Mouse (Mus musculus): ENCODE results near the gene 1700018G05Rik. TPM values are rescaled to one million over a fixed set of nuclear protein-coding genes. Genes with fewer than 3 reads are reported as not detected.
"Not testable (repeated sequence)": the region's sequence is repeated elsewhere in the genome, so short reads cannot be mapped to it uniquely, and the experiment has no call there.

1700018G05Rik gene
- total and polyA plus RNA-seq, 2 experiments from 2014 or later = not detected

GRCm38 (mm10) chrX:102934395-102934764, 6.2 kb downstream of the 1700018G05Rik start:
- Histone ChIP-seq H3K9ac (replicated peaks; ENCODE audit: low read length) (no peak overlapping the region; the same call in 1 of the 2 replicates), H3K4me3 (ENCODE audit: low read length) (peak overlapping the region; percentile 45), H3K36me3 (ENCODE audit: insufficient read depth, low read length) (no peaks in the 10 kb centered on the region), H3K27me3 (ENCODE audit: insufficient read depth, low read length) (no peaks in the 10 kb centered on the region; the same call in 1 of the 2 replicates), H3K4me1 (ENCODE audit: insufficient read depth, low read length) (no peaks in the 10 kb centered on the region), H3K9me3 (ENCODE audit: low read length) (no peaks in the 10 kb centered on the region), H3K4me2 (ENCODE audit: low read depth, low read length) (peak overlapping the region; percentile 65), H3K27ac (no peak overlapping the region)
- ATAC-seq (no peak; the same call in 1 of the 2 replicates), DNase-seq (ENCODE audit: low spot score) (no peak)
- TF ChIP-seq CTCF (IDR thresholded peaks at IDR 0.05; ENCODE audit: low read depth) = no peak
- WGBS = 61% methylated on average over 8 of the region's 8 CpGs

GRCm38 (mm10) chrX:102936743-102937142, 8.6 kb downstream of the 1700018G05Rik start:
- DNase-seq (ENCODE audit: low spot score) (no peak), ATAC-seq (no peak)
- 84% methylated on average over 5 of the region's 5 CpGs for WGBS
- no peak overlapping the region for H3K4me2 ChIP-seq (ENCODE audit: low read depth, low read length)
- H3K27me3 ChIP-seq (ENCODE audit: insufficient read depth, low read length) = no peaks in the 10 kb centered on the region; the same call in 1 of the 2 replicates
- H3K9ac ChIP-seq (replicated peaks; ENCODE audit: low read length) = no peak overlapping the region
- no peak for TF ChIP-seq CTCF (IDR thresholded peaks at IDR 0.05; ENCODE audit: low read depth)
- H3K4me1 ChIP-seq (ENCODE audit: insufficient read depth, low read length) = no peaks in the 10 kb centered on the region
- no peak overlapping the region for H3K4me3 ChIP-seq (ENCODE audit: low read length)
- no peak overlapping the region for H3K27ac ChIP-seq
- H3K36me3 ChIP-seq (ENCODE audit: insufficient read depth, low read length) = no peaks in the 10 kb centered on the region
- H3K9me3 ChIP-seq (ENCODE audit: low read length) = no peaks in the 10 kb centered on the region

- not testable (repeated sequence) for H3K4me2 ChIP-seq (ENCODE audit: low read depth, low read length); H3K9me3 ChIP-seq (ENCODE audit: low read length); H3K9ac ChIP-seq (replicated peaks; ENCODE audit: low read length); H3K36me3 ChIP-seq (ENCODE audit: insufficient read depth, low read length); DNase-seq (ENCODE audit: low spot score); H3K27me3 ChIP-seq (ENCODE audit: insufficient read depth, low read length); ATAC-seq; H3K27ac ChIP-seq; H3K4me1 ChIP-seq (ENCODE audit: insufficient read depth, low read length); H3K4me3 ChIP-seq (ENCODE audit: low read length)
- 92% methylated on average over 11 of the region's 11 CpGs for WGBS
These were observed 22.0 kb downstream of the 1700018G05Rik start for GRCm38 (mm10) chrX:102950136-102950535.

DNA sequence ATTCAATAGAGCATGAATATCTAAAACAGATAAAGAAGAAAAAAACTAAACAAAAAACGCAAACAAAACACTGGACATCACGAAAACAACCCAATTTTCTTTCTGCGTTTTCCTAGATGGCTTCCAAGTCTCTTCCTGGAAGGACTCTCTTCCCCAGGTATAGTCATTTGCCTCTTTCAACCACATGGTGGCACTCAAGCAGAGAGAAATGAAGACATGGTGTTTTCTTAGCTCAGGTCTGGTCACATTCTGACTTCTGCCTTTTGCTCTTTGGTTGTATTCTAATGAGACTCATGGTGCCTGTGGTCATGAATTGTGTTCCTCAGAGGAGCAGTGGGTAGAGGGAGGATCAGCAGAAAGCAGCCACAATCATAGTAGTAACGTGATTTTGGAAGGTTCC, 30.7 kb downstream of the 1700018G05Rik start:
- Histone ChIP-seq H3K9me3 (ENCODE audit: low read length) (no peaks in the 10 kb centered on the region), H3K4me2 (ENCODE audit: low read depth, low read length) (no peak overlapping the region), H3K27me3 (ENCODE audit: insufficient read depth, low read length) (no peaks in the 10 kb centered on the region), H3K27ac (no peak overlapping the region), H3K36me3 (ENCODE audit: insufficient read depth, low read length) (no peaks in the 10 kb centered on the region), H3K4me1 (ENCODE audit: insufficient read depth, low read length) (no peaks in the 10 kb centered on the region), H3K4me3 (ENCODE audit: low read length) (no peak overlapping the region), H3K9ac (replicated peaks; ENCODE audit: low read length) (no peak overlapping the region)
- peak; percentile 69 for TF ChIP-seq CTCF (IDR thresholded peaks at IDR 0.05; ENCODE audit: low read depth)
- WGBS = 40% methylated on average over 4 of the region's 4 CpGs
- DNase-seq (ENCODE audit: low spot score) (peak; percentile 61), ATAC-seq (no peak)

DNA sequence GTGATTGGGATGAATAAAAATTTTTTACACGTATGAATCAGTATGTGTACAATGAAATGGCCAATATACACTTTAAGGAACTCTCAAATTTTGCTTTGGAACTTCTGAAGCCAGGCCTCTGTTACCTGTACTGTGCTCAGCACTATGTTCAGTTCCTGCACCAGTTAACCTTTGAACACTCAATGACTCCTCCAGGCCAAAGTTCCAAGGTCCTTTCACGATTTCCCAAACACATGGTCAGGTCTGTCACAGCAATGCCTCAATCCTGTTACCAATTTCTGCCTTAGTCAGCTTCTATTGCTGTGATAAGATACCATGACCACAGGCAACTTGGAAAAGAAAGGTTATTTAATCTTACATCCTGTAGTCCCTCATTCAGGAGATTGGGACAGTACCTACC, 32.4 kb downstream of the 1700018G05Rik start:
- ATAC-seq (no peak), DNase-seq (ENCODE audit: low spot score) (no peak)
- no peak overlapping the region for H3K4me3 ChIP-seq (ENCODE audit: low read length)
- no peaks in the 10 kb centered on the region for H3K4me1 ChIP-seq (ENCODE audit: insufficient read depth, low read length)
- H3K36me3 ChIP-seq (ENCODE audit: insufficient read depth, low read length) = no peaks in the 10 kb centered on the region
- no peak overlapping the region for H3K9ac ChIP-seq (replicated peaks; ENCODE audit: low read length)
- WGBS = 66% methylated on average over 2 of the region's 2 CpGs
- H3K27ac ChIP-seq = no peak overlapping the region
- H3K4me2 ChIP-seq (ENCODE audit: low read depth, low read length) = no peak overlapping the region
- no peaks in the 10 kb centered on the region for H3K27me3 ChIP-seq (ENCODE audit: insufficient read depth, low read length)
- no peak for TF ChIP-seq CTCF (IDR thresholded peaks at IDR 0.05; ENCODE audit: low read depth)
- H3K9me3 ChIP-seq (ENCODE audit: low read length) = no peaks in the 10 kb centered on the region

Other genes with a start within 250 kb of the 1700018G05Rik start
- gene Gm3880, start 241.4 kb upstream of the 1700018G05Rik start, total RNA-seq (2014; rRNA removed) = not detected in 2 replicates
- gene Gm3880, start 241.4 kb upstream of the 1700018G05Rik start, polyA plus RNA-seq (2015; fragmentation: Nextera tagmentation; extraction: Ambion mirVana) = not detected in 2 replicates
- not detected in 2 replicates for gene Gm9112, start 220.7 kb upstream of the 1700018G05Rik start, total RNA-seq (2014; rRNA removed)
- not detected in 2 replicates for gene Gm9112, start 220.7 kb upstream of the 1700018G05Rik start, polyA plus RNA-seq (2015; fragmentation: Nextera tagmentation; extraction: Ambion mirVana)
- not detected in 2 replicates for gene Dmrtc1b, start 220.5 kb upstream of the 1700018G05Rik start, total RNA-seq (2014; rRNA removed)
- not detected in 2 replicates for gene Dmrtc1b, start 220.5 kb upstream of the 1700018G05Rik start, polyA plus RNA-seq (2015; fragmentation: Nextera tagmentation; extraction: Ambion mirVana)
- not detected in 2 replicates for gene Dmrtc1c1, start 125.4 kb upstream of the 1700018G05Rik start, total RNA-seq (2014; rRNA removed)
- gene Dmrtc1c1, start 125.4 kb upstream of the 1700018G05Rik start, polyA plus RNA-seq (2015; fragmentation: Nextera tagmentation; extraction: Ambion mirVana) = not detected in 2 replicates
- gene Dmrtc1c2, start 73.8 kb upstream of the 1700018G05Rik start, total RNA-seq (2014; rRNA removed) = not detected in 2 replicates
- gene Dmrtc1c2, start 73.8 kb upstream of the 1700018G05Rik start, polyA plus RNA-seq (2015; fragmentation: Nextera tagmentation; extraction: Ambion mirVana) = not detected in 2 replicates
- gene 1700031F05Rik, start 60.4 kb upstream of the 1700018G05Rik start, total RNA-seq (2014; rRNA removed) = not detected in 2 replicates
- not detected in 2 replicates for gene 1700031F05Rik, start 60.4 kb upstream of the 1700018G05Rik start, polyA plus RNA-seq (2015; fragmentation: Nextera tagmentation; extraction: Ambion mirVana)
- gene Dmrtc1a, start 19.7 kb upstream of the 1700018G05Rik start, total RNA-seq (2014; rRNA removed) = 0.16 and 0.36 TPM in 2 replicates
- gene Dmrtc1a, start 19.7 kb upstream of the 1700018G05Rik start, polyA plus RNA-seq (2015; fragmentation: Nextera tagmentation; extraction: Ambion mirVana) = 3.7 and 4.0 TPM in 2 replicates
- not detected in 2 replicates for gene 1700011M02Rik, start 19.5 kb upstream of the 1700018G05Rik start, total RNA-seq (2014; rRNA removed)
- gene 1700011M02Rik, start 19.5 kb upstream of the 1700018G05Rik start, polyA plus RNA-seq (2015; fragmentation: Nextera tagmentation; extraction: Ambion mirVana) = not detected in 2 replicates